Mouse (Mus musculus) kidney, embryonic 14.5 days (tissue): ENCODE measurements around the gene Bcl2l14. TPM values are rescaled to one million over a fixed set of nuclear protein-coding genes. Genes with fewer than 3 reads are reported as not detected.
A peak's percentile ranks its signal among the peaks of the same experiment; 100 is the strongest.

Source experiments
- ATAC-seq: fragments of 200-750 bp; cut with Nextera tagmentation; 2 replicates; pipeline ENCODE4 v1.8.0; 2017; ENCODE audit warnings: moderate number of reproducible peaks, mild to moderate bottlenecking, moderate TSS enrichment, moderate library complexity; ENCODE audit not compliant: low FRiP score, low TSS enrichment
- H3K27ac ChIP-seq: fragments of 300-500 bp; sonication (generic); 2 replicates; pipeline ENCODE4 v1.5.1; 2014; ENCODE audit warnings: low read depth, mild to moderate bottlenecking, low read length, moderate library complexity, mixed read lengths
- H3K27me3 ChIP-seq: fragments of 300-500 bp; sonication (generic); 2 replicates; pipeline ENCODE4 v1.6.1; 2014; ENCODE audit warnings: mild to moderate bottlenecking, low read length; ENCODE audit not compliant: control insufficient read depth, insufficient read depth
- H3K36me3 ChIP-seq: fragments of 300-500 bp; sonication (generic); 2 replicates; pipeline ENCODE4 v1.6.1; 2014; ENCODE audit warnings: low read length, mixed read lengths; ENCODE audit not compliant: control insufficient read depth, insufficient read depth
- H3K4me1 ChIP-seq: fragments of 300-500 bp; sonication (generic); 2 replicates; pipeline ENCODE4 v1.6.1; 2014; ENCODE audit warnings: low read length, mixed read lengths; ENCODE audit not compliant: control insufficient read depth, insufficient read depth
- H3K4me2 ChIP-seq: fragments of 300-500 bp; sonication (generic); replicated peaks from 2 replicates; pipeline ENCODE4 v1.6.1; 2014; ENCODE audit warnings: low read depth, mild to moderate bottlenecking, low read length
- H3K4me3 ChIP-seq: fragments of 300-500 bp; sonication (generic); 2 replicates; pipeline ENCODE4 v1.5.1; 2014; ENCODE audit warnings: mild to moderate bottlenecking, low read length
- H3K9ac ChIP-seq: fragments of 300-500 bp; sonication (generic); 2 replicates; pipeline ENCODE4 v1.6.1; 2014; ENCODE audit warnings: low read depth, mild to moderate bottlenecking, low read length, moderate library complexity
- H3K9me3 ChIP-seq: fragments of 300-500 bp; sonication (generic); 2 replicates; pipeline ENCODE4 v1.6.1; 2016; ENCODE audit warnings: low read length; ENCODE audit not compliant: control insufficient read depth
- WGBS: fragments of 180-500 bp; shearing (Covaris S2); extraction: QIAGEN DNeasy Blood & Tissue Kit; methylation state at CpG from one replicate; pipeline ENCODE4 v1.1.7; 2014; 5-methylcytosine and 5-hydroxymethylcytosine counted together
- polyA plus RNA-seq: library from polyadenylated mRNA; unstranded; fragments of >200 nt; fragmentation: Nextera tagmentation; extraction: Ambion mirVana; gene quantifications from 2 replicates; pipeline ENCODE4 v1.2.1, GENCODE M21; 2014

Bcl2l14 gene
- polyA plus RNA-seq, 1 experiment from 2014 or later = 9.9 TPM

DNA sequence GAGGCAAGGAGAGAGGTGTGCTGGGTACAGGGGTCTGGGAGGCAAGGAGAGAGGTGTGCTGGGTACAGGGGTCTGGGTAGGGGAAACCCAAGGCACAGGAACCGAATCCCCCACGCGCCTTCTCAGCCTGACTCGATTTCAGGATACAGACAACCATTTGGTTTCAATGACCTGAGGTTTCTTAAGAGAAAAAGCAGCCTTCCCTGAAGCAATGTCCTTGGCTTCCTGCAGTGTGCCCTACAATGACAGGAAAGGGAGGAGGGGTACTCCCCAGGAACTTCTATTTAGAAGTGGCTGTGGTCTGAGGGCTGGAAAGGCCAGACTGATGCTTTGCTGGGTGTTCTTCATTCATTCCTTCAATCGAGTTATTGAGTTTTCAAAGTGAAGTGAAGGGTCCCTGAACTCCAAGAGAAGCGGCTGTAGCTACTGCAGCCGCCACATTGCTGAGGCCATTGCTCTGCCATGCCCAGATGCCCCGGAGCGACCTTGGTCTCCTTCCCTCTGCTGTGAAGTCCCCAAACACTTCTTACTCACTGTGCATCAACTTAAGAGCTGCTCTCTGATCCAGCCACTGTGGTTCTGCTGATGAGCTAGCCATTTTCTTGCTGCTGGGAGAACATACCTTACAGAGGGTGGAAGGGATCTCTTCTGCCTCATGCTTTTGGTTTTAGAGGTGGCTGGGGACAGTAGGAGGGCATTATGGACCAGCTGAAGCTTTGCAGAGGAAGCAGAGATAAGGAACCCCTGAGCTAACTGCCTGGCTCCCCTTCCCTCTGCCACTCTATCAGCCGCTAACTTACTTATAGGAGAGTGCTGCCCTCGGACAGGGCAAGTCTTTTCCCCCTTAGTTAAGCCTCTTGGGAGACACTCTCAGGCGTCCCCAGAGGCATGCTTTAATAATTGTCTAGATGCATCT is 28.5 kb upstream of the Bcl2l14 start:
- no peaks in the 10 kb centered on the region for H3K9me3 ChIP-seq
- H3K4me2 ChIP-seq = no peak overlapping the region
- 69% methylated on average over 12 of the region's 12 CpGs for WGBS
- H3K27ac ChIP-seq = no peak overlapping the region
- no peaks in the 10 kb centered on the region for H3K4me1 ChIP-seq
- H3K4me3 ChIP-seq = no peak overlapping the region
- H3K9ac ChIP-seq = no peak overlapping the region
- no peak for ATAC-seq
- no peaks in the 10 kb centered on the region for H3K36me3 ChIP-seq
- no peaks in the 10 kb centered on the region for H3K27me3 ChIP-seq

DNA sequence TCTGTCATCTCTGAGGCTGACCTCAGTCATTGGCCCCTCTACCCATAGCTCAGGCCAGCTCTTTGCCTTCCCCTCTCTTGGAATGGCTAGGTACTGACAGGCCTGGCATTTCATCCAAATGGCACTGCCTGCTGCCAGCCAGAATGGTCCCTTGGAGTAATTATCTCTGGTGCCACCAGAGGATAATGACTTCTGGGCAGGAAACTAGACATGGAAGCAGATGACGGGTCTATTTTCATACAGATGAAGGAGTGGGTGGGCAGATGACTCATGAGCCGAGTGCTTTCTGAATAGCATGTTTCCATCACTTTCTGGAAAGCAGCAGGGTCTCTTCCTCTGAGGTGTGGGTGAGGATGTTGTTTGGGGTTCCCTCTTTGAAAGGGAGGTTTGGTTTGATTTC is 23.2 kb upstream of the Bcl2l14 start:
- H3K9me3 ChIP-seq = no peaks in the 10 kb centered on the region
- no peaks in the 10 kb centered on the region for H3K4me1 ChIP-seq
- H3K36me3 ChIP-seq = no peaks in the 10 kb centered on the region
- no peak overlapping the region for H3K4me3 ChIP-seq
- ATAC-seq = no peak
- H3K4me2 ChIP-seq = no peak overlapping the region
- WGBS = 71% methylated on average over 2 of the region's 2 CpGs
- H3K27me3 ChIP-seq = no peaks in the 10 kb centered on the region
- no peak overlapping the region for H3K9ac ChIP-seq
- H3K27ac ChIP-seq = no peak overlapping the region

DNA sequence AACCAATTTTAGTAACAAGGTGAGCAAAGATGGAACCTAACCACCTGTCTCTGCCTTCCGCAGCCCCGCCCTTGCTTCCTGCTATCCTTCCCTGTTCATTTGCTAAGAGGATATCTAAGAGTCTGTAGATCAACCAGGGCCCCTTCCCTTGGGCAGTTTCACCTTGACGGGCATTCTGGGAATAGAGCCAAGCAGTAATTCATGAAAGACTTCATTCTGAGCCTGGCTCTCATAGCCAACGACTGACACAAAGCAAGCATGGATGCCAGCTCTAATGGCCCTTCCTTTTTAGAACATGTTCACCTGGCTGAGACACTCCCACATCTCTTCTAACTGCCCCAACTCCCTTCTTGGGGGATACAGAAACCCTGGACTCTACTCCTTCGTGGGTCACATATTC is 18.9 kb upstream of the Bcl2l14 start:
- no peak for ATAC-seq
- Histone ChIP-seq H3K4me2 (no peak overlapping the region), H3K36me3 (no peaks in the 10 kb centered on the region), H3K9ac (no peak overlapping the region), H3K27me3 (no peaks in the 10 kb centered on the region), H3K4me3 (no peak overlapping the region), H3K27ac (no peak overlapping the region), H3K4me1 (no peaks in the 10 kb centered on the region), H3K9me3 (no peaks in the 10 kb centered on the region)
- 80% methylated on average over 5 of the region's 5 CpGs for WGBS

DNA sequence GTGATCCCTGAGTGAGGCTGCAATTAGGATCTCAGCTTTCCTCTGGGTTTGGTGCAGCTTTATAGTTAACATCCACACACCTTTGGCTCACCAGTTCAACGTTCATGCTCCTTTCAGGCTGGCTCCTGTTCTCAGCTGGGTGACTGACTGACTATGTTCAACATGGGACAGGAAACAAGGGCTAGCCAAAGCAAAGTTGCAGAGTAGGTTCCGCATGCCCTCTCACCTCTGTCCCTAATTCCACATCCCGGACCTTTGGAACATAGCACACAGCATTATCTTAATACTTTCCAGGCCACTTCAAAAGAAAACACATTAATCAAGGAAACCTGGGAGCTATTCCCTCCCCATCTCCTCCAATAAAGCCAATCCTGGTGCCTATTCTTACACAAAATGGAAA is 18.3 kb upstream of the Bcl2l14 start:
- Histone ChIP-seq H3K27me3 (no peaks in the 10 kb centered on the region), H3K27ac (no peak overlapping the region), H3K4me3 (no peak overlapping the region), H3K36me3 (no peaks in the 10 kb centered on the region), H3K4me1 (no peaks in the 10 kb centered on the region), H3K4me2 (no peak overlapping the region), H3K9ac (no peak overlapping the region), H3K9me3 (no peaks in the 10 kb centered on the region)
- 65% methylated on average over 3 of the region's 3 CpGs for WGBS
- ATAC-seq = no peak

DNA sequence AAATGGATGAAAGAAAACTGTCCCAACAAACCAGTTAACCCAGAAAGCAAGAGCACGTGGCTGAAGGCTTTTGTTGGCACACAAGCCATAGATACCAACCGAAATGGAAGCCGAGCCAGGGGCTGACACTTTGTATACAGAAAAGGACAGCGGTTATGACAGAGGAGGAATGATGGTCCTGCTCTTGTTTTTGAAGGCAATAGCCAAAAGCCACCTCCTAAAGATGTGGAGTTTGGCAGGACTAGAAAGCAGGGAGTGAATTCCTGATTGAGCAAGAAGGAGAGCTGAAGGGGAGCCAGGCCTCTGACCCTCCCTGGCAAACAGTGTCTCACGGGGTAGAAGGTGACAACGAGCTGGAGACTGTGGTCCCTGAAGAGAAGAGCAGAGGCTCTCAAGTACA is 14.7 kb upstream of the Bcl2l14 start:
- H3K4me1 ChIP-seq = no peaks in the 10 kb centered on the region
- no peak overlapping the region for H3K9ac ChIP-seq
- no peak overlapping the region for H3K27ac ChIP-seq
- H3K36me3 ChIP-seq = no peaks in the 10 kb centered on the region
- H3K4me2 ChIP-seq = no peak overlapping the region
- no peak overlapping the region for H3K4me3 ChIP-seq
- H3K9me3 ChIP-seq = no peaks in the 10 kb centered on the region
- ATAC-seq = no peak
- no peaks in the 10 kb centered on the region for H3K27me3 ChIP-seq
- WGBS = 88% methylated on average over 6 of the region's 6 CpGs

DNA sequence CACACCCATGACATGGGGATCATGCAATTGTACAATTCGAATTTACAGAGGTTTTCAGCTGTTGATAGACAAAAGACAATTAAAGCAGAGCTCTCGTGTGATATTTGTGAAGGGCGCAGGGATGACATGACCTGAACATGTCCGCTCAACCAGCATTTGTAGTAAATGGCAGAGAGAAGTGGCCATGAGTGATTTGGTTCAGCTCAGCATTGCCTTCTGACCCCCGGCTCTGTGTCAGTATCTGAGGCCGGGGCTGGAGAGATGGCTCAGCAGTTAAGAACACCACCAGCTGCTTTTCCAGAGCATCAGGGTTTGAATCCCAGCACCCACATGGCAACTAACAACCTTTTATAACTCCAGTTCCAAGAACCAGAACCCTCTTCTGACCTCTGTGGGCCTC is 10.2 kb upstream of the Bcl2l14 start:
- no peaks in the 10 kb centered on the region for H3K9me3 ChIP-seq
- no peaks in the 10 kb centered on the region for H3K36me3 ChIP-seq
- 89% methylated on average over 6 of the region's 6 CpGs for WGBS
- no peak overlapping the region for H3K9ac ChIP-seq
- H3K4me1 ChIP-seq = no peaks in the 10 kb centered on the region
- no peak for ATAC-seq
- H3K4me2 ChIP-seq = no peak overlapping the region
- no peak overlapping the region for H3K4me3 ChIP-seq
- no peak overlapping the region for H3K27ac ChIP-seq
- no peaks in the 10 kb centered on the region for H3K27me3 ChIP-seq

DNA sequence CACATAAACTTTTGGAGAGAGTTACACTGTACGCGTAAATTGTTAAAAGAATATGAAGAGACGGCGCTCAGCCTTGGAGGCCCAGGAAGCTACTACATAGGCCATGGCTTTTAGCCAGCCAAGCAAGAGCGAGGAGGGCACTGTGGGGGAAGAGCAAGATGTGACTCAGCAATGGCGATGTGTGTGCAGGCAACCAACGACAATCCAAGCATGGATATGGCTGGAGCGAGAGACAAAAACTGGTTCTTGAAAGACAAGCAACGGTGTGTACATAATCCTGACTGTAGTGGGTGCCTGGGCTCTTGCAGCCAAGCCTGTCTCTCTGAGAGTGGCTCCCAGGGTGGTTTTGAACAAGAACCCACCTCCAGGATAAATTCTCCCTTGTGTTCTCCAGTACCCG is 8.7 kb upstream of the Bcl2l14 start:
- H3K4me2 ChIP-seq = no peak overlapping the region
- no peak for ATAC-seq
- no peaks in the 10 kb centered on the region for H3K36me3 ChIP-seq
- H3K4me1 ChIP-seq = no peaks in the 10 kb centered on the region
- 88% methylated on average over 10 of the region's 10 CpGs for WGBS
- H3K4me3 ChIP-seq = no peak overlapping the region
- H3K9me3 ChIP-seq = no peaks in the 10 kb centered on the region
- no peak overlapping the region for H3K9ac ChIP-seq
- no peaks in the 10 kb centered on the region for H3K27me3 ChIP-seq
- no peak overlapping the region for H3K27ac ChIP-seq

DNA sequence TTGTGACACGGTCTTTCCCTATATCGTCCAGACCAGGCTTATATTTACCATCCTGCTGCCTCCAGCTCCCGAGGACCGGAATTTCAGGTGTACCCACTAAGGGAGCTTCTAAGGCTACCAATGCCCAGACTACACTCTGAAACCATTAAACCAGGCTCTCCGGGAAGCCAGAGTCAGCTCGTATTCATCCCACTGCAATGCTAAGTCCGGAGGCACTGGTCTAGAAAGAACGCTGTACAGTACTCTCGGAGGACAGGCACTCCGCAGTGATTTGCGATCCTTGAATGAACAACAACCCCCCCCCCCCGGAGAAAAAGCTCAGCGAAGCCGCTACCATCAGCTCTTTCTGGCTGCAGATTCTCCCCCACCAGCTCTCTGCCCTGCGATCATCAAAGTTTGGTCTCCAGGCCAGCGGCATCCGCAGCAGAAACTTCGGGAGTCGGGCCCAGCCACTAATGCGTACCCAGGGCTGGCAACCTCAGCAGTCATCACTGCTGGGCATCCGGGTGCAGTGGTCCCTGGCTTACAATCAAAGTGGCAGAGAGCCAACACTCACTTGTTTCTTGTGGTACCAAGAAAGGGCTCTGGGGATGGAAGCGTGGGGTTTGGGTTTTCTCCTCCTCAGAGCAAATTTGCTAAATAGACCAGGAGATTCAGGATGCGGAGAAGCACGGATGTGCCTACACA is 7.6 kb upstream of the Bcl2l14 start:
- 60% methylated on average over 24 of the region's 24 CpGs for WGBS
- no peak for ATAC-seq
- no peaks in the 10 kb centered on the region for H3K27me3 ChIP-seq
- no peak overlapping the region for H3K4me2 ChIP-seq
- H3K9me3 ChIP-seq = no peaks in the 10 kb centered on the region
- no peak overlapping the region for H3K27ac ChIP-seq
- no peaks in the 10 kb centered on the region for H3K4me1 ChIP-seq
- H3K36me3 ChIP-seq = no peaks in the 10 kb centered on the region
- no peak overlapping the region for H3K9ac ChIP-seq
- H3K4me3 ChIP-seq = no peak overlapping the region

DNA sequence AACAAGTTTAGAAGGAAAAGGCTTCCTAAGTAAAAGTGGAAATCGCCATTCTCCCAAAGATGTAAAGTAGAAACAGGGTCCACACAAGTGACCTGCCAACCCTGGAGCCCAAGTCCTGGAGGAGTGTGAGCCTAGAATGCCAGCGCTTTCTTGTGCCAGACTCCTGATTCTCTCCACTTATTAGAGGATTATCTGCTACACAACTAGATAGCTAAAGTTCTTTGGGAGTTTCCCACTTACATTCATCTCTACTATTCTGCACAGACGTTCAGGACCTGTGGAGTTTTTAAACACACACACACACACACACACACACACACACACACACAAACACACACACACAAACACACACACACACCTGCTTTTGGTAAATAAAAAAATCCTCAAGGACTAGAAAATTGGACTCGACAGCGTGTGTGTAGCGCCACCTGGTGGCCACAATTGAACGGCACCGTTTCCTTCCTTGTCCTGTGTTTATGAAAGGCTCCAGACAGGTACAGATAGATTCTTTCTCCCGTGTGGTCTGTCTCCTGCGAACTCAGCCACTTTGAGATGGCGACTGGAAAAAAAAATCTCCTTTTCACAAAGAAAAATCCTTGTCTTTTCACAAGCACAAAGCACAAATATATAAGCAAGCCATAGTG is 6.7 kb upstream of the Bcl2l14 start:
- H3K4me3 ChIP-seq = no peak overlapping the region
- no peaks in the 10 kb centered on the region for H3K9me3 ChIP-seq
- no peaks in the 10 kb centered on the region for H3K36me3 ChIP-seq
- no peak overlapping the region for H3K27ac ChIP-seq
- H3K27me3 ChIP-seq = no peaks in the 10 kb centered on the region
- 22% methylated on average over 11 of the region's 11 CpGs for WGBS
- no peak overlapping the region for H3K9ac ChIP-seq
- 0 out of 2 replicates have a peak, but pooled peaks have one; percentile 38 for ATAC-seq
- H3K4me2 ChIP-seq = no peak overlapping the region
- H3K4me1 ChIP-seq = no peaks in the 10 kb centered on the region
